Mouse (Mus musculus) forebrain, embryonic 12.5 days (tissue): Measurements from ENCODE around the gene D5Ertd579e. TPM values are rescaled to one million over a fixed set of nuclear protein-coding genes. Genes with fewer than 3 reads are reported as not detected.
"Not testable (repeated sequence)": the region's sequence is repeated elsewhere in the genome, so short reads cannot be mapped to it uniquely, and the experiment has no call there.

Source experiments
- ATAC-seq: fragments of 200-750 bp; cut with Nextera tagmentation; 2 replicates; pipeline ENCODE4 v1.8.0; 2017; ENCODE audit warnings: moderate TSS enrichment; ENCODE audit not compliant: low FRiP score
- H3K27ac ChIP-seq: fragments of 300-500 bp; sonication (generic); 2 replicates; pipeline ENCODE4 v1.5.1; 2016; ENCODE audit warnings: mild to moderate bottlenecking
- H3K27me3 ChIP-seq: fragments of 300-500 bp; sonication (generic); 2 replicates; pipeline ENCODE4 v1.6.1; 2016; ENCODE audit warnings: mild to moderate bottlenecking
- H3K36me3 ChIP-seq: fragments of 300-500 bp; sonication (generic); replicated peaks from 2 replicates; pipeline ENCODE4 v1.6.1; 2016; ENCODE audit warnings: mild to moderate bottlenecking
- H3K4me1 ChIP-seq: fragments of 300-500 bp; sonication (generic); 2 replicates; pipeline ENCODE4 v1.6.1; 2016
- H3K4me2 ChIP-seq: fragments of 300-500 bp; sonication (generic); 2 replicates; pipeline ENCODE4 v1.6.1; 2016; ENCODE audit warnings: mild to moderate bottlenecking, moderate library complexity
- H3K4me3 ChIP-seq: fragments of 300-500 bp; sonication (generic); replicated peaks from 2 replicates; pipeline ENCODE4 v1.5.1; 2016; ENCODE audit warnings: mild to moderate bottlenecking
- H3K9ac ChIP-seq: fragments of 300-500 bp; sonication (generic); 2 replicates; pipeline ENCODE4 v1.6.1; 2016; ENCODE audit warnings: mild to moderate bottlenecking
- H3K9me3 ChIP-seq: fragments of 300-500 bp; sonication (generic); 2 replicates; pipeline ENCODE4 v1.6.1; 2016
- WGBS: fragments of 180-500 bp; shearing (Covaris S2); methylation state at CpG from one replicate; pipeline ENCODE4 v1.1.7; 2016; 5-methylcytosine and 5-hydroxymethylcytosine counted together
- polyA plus RNA-seq: library from polyadenylated mRNA; unstranded; fragments of >200 nt; fragmentation: Nextera tagmentation; extraction: Ambion mirVana; gene quantifications from 2 replicates; pipeline ENCODE4 v1.2.1, GENCODE M21; 2016

D5Ertd579e gene
- polyA plus RNA-seq, 1 experiment from 2014 or later = 46.6 TPM

DNA sequence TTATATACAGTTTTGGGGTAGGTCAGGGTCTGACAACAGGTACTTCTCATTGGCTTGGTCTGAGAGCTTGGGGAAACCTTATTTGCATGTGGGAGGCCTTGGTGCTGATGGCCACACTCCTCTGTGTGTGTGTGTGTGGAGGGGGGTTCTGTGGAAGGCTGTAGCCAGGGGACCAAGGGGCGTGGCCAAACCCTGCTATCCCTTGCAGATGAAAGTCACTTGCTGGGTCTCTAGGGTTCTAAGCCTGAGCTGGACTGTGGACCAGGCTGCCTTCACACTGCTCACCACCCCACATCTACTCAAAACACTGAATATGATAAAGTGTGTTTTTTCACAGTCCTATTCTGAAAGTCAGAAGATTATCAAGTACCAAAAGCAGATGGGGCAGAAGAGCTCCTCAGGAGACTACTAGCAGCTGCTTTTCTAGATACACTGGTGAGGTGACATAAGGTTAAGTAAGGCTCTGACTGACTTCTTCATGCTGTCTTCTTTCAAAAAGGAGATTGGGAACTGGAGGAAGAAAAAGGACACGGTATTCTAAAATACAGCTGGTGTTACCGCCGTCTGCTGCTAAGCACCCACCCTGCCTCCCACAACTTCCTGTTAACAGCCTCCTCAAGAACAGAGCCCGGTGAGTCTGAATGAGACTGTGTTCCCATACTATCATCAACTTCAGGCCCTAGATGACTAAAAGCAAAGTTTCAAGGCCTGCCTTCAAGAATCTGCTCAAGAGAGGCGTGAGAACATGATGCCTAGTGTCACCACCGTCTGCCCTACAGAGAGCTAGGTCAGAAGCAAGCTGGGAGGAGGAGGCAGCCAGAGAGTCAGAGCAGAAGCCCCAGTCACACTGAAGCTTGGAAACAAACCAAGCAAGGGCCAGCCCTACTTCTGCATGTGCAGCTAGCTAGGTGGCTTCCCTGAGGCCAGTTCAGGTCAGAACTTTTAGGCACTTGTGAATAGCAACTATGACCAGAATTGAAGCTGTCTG is 26.5 kb downstream of the D5Ertd579e start:
- no peak overlapping the region for H3K9ac ChIP-seq
- no peaks in the 10 kb centered on the region for H3K4me1 ChIP-seq
- no peak overlapping the region for H3K4me3 ChIP-seq
- H3K4me2 ChIP-seq = no peak overlapping the region
- no peaks in the 10 kb centered on the region for H3K27me3 ChIP-seq
- H3K36me3 ChIP-seq = peaks cover 52% of the 10 kb centered on the region
- ATAC-seq = no peak
- no peak overlapping the region for H3K27ac ChIP-seq
- H3K9me3 ChIP-seq = no peaks in the 10 kb centered on the region
- 89% methylated on average over 7 of the region's 7 CpGs for WGBS

DNA sequence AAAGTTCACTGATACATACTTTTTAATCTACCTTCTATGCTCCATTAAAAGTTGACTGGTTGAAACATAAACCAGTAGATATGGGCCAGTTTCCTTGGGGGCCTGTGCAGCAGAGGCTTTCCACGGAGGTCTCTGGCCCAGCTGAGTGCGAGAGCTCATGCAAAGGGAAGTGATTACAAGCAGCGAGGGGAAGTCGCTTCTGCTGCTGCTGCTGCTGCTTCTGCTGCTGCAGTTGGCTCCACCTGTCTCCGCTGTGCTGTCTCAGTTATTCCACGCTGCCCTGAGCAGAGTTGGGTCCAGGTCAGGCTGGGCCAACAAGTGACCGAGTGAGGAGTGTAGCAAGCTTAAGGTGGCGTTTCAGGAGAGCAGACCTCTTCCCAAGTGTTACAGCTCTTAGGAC is 27.3 kb downstream of the D5Ertd579e start:
- no peak overlapping the region for H3K9ac ChIP-seq
- no peaks in the 10 kb centered on the region for H3K4me1 ChIP-seq
- H3K4me2 ChIP-seq = no peak overlapping the region
- no peak overlapping the region for H3K27ac ChIP-seq
- peaks cover 52% of the 10 kb centered on the region for H3K36me3 ChIP-seq
- no peak overlapping the region for H3K4me3 ChIP-seq
- H3K9me3 ChIP-seq = no peaks in the 10 kb centered on the region
- 93% methylated on average over 8 of the region's 8 CpGs for WGBS
- no peaks in the 10 kb centered on the region for H3K27me3 ChIP-seq
- no peak for ATAC-seq

DNA sequence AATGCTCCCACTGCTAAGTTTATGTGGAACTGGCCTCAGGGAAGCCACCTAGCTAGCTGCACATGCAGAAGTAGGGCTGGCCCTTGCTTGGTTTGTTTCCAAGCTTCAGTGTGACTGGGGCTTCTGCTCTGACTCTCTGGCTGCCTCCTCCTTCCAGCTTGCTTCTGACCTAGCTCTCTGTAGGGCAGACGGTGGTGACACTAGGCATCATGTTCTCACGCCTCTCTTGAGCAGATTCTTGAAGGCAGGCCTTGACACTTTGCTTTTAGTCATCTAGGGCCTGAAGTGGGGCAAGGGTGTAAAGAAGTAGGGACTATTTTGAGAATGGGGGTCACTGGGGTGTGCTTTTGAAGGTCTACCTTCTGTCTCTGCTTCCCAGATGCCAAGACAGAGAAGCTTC is 27.8 kb downstream of the D5Ertd579e start:
- WGBS = 91% methylated on average over 2 of the region's 2 CpGs
- H3K27ac ChIP-seq, ATAC-seq, H3K27me3 ChIP-seq, H3K9me3 ChIP-seq, H3K4me2 ChIP-seq, H3K9ac ChIP-seq, H3K4me3 ChIP-seq, H3K4me1 ChIP-seq: not testable (repeated sequence)
- H3K36me3 ChIP-seq = peaks cover 52% of the 10 kb centered on the region

DNA sequence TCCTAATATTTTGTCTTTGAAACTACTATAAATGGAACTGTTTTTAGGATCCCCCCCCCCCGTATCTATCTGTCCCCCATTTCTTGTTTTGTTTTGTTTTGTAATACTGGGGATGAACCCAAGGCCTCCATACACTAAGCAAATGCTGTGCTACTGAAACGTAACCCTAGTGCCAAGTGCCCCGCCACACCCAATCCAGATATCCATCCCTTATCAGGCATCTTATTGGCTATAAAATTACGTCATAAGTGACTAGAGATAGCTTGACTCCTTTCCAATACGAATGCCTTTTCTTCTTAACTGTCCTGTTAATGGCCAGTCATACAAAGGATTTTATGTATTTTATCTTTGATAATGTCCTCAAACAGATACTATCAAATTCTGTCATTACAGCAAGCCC is 28.7 kb downstream of the D5Ertd579e start:
- ATAC-seq = no peak
- H3K9me3 ChIP-seq = no peaks in the 10 kb centered on the region

DNA sequence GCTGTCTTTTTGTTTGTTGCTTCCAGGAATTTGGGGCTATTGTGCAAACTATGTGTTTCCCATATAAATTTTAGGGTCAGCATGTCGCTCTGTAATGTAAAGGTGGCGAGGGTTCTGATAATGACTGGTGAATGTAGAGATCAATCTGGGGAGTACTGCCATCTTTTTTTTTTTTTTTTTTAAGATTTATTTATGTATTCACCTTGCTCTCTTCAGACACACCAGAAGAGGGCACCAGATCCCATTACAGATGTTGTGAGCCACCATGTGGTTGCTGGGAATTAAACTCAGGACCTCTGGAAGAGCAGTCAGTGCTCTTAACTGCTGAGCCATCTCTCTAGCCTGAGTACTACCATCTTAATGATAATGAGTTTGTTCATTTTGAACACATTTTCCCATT is 29.1 kb downstream of the D5Ertd579e start:
- not testable (repeated sequence) for ATAC-seq, H3K9me3 ChIP-seq, H3K4me2 ChIP-seq, H3K27me3 ChIP-seq, H3K4me1 ChIP-seq, H3K27ac ChIP-seq, H3K9ac ChIP-seq, H3K4me3 ChIP-seq
- H3K36me3 ChIP-seq = peaks cover 44% of the 10 kb centered on the region
- WGBS = 94% methylated on average over 2 of the region's 2 CpGs

More for the DNA sequence above, 28.7 kb downstream of the D5Ertd579e start:
- WGBS = 96% methylated on average over 5 of the region's 5 CpGs
- Histone ChIP-seq H3K4me3 (no peak overlapping the region), H3K4me2 (no peak overlapping the region), H3K27me3 (no peaks in the 10 kb centered on the region), H3K4me1 (no peaks in the 10 kb centered on the region), H3K36me3 (peaks cover 47% of the 10 kb centered on the region), H3K9ac (no peak overlapping the region), H3K27ac (no peak overlapping the region)

DNA sequence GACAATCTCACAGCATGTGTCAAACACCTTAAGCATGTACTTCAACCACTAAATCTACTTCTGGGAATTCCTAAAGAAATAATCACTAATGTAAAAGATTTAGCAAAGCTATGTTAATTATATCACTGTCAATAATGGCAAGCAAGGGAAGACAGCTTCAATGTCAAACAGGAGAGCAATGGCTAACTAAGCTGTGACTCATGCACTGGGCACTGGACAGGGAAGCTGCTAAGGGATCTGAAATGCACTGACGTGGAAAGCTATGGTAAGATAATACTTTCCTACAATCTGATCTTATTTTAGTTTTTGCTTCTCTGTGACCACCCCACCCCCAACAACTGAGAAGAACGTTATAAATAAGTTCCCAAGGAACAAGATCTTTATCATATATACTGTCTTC is 32.5 kb downstream of the D5Ertd579e start:
- no peak for ATAC-seq
- Histone ChIP-seq H3K4me2 (no peak overlapping the region), H3K4me3 (no peak overlapping the region), H3K4me1 (no peaks in the 10 kb centered on the region), H3K27me3 (no peaks in the 10 kb centered on the region), H3K27ac (no peak overlapping the region), H3K9me3 (no peaks in the 10 kb centered on the region), H3K9ac (no peak overlapping the region), H3K36me3 (peaks cover 16% of the 10 kb centered on the region)
- WGBS = 90% methylated on average over 2 of the region's 2 CpGs

DNA sequence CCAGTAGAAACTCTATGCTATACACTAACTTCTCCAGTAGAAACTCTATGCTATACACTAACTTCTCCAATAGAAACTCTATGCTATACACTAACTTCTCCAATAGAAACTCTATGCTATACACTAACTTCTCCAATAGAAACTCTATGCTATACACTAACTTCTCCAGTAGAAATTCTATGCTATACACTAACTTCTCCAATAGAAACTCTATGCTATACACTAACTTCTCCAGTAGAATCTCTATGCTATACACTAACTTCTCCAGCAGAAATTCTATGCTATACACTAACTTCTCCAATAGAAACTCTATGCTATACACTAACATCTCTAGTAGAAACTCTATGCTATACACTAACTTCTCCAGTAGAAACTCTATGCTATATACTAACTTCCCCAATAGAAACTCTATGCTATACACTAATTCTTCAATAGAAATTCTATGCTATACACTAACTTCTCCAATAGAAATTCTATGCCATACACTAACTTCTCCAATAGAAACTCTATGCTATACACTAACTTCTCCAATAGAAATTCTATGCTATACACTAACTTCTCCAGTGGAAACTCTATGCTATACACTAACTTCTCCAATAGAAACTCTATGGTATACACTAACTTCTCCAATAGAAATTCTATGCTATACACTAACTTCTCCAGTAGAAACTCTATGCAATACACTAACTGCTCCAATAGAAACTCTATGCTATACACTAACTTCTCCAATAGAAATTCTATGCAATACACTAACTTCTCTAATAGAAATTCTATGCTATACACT is 34.7 kb downstream of the D5Ertd579e start:
- H3K4me2 ChIP-seq, H3K36me3 ChIP-seq, ATAC-seq, H3K4me1 ChIP-seq, H3K9ac ChIP-seq, H3K4me3 ChIP-seq, H3K9me3 ChIP-seq, H3K27ac ChIP-seq, H3K27me3 ChIP-seq: not testable (repeated sequence)

DNA sequence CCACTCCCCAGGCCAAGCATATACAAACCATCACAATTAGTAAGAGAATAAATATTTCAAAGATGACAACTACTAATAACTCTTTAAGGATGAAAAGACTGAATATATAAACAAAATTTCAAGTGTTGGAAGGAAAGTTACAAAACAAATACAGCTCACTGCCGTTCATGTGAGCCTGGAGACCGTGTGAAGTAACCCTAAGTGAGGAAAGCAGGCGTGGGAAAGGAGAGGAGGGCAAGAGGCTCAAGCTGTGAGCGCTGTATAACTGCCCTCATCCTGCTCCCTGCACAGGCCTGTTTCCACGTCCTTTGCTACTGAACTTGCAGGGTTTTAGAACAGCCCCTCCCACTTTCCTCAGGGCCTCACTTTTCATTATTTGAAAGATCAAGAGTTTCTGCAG is 70.2 kb downstream of the D5Ertd579e start:
- ATAC-seq = no peak
- 0 out of 2 replicates have a peak, but pooled peaks cover 3% of the 10 kb centered on the region for H3K4me1 ChIP-seq
- peaks cover 24% of the 10 kb centered on the region for H3K36me3 ChIP-seq
- no peaks in the 10 kb centered on the region for H3K9me3 ChIP-seq
- 79% methylated on average over 5 of the region's 5 CpGs for WGBS
- no peak overlapping the region for H3K4me3 ChIP-seq
- no peak overlapping the region for H3K4me2 ChIP-seq
- no peak overlapping the region for H3K27ac ChIP-seq
- no peak overlapping the region for H3K9ac ChIP-seq
- no peaks in the 10 kb centered on the region for H3K27me3 ChIP-seq

DNA sequence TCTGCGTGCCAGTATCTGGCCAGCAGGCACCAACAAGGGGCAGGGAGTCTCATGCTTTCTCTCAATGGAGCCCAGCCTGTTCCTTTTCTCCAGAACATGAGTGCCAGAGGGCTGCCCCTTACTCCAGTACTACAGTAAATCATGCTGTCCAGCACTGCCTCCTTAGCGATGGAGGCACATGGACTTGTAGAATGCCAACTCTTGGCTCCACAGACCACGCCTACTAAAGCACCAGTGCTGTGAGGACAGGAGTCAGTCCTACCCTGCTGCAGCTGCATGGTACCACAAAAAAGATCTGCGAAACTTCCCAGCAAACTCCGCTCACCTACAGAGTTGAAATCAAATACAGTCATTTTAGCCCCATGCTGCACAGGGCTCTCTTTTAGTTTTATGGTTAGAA is 72.2 kb downstream of the D5Ertd579e start:
- Histone ChIP-seq H3K4me1 (0 out of 2 replicates have a peak, but pooled peaks cover 3% of the 10 kb centered on the region), H3K27ac (no peak overlapping the region), H3K9me3 (no peaks in the 10 kb centered on the region), H3K27me3 (no peaks in the 10 kb centered on the region), H3K36me3 (peaks cover 18% of the 10 kb centered on the region), H3K4me2 (no peak overlapping the region), H3K4me3 (no peak overlapping the region), H3K9ac (no peak overlapping the region)
- WGBS = 94% methylated on average over 5 of the region's 5 CpGs
- no peak for ATAC-seq

DNA sequence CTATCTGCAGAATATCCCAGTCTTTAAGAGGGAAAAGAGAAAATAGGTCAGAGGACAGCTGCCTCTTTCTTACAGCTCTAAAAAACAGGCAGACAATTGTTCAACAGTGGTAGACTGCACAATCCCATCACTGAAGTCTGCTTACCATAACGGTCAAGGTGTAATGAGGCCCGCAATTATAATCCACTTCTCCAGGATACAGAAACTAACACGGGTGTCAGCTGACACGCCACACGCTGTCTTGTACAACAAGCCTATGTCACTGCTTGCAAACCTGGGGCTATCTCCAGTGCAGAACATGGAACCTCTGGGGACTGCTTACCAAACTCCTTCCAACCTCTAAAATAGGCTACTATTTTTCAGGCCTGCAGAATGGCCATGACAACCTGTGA is 74.8 kb downstream of the D5Ertd579e start:
- no peak overlapping the region for H3K9ac ChIP-seq
- no peak overlapping the region for H3K27ac ChIP-seq
- WGBS = 90% methylated on average over 5 of the region's 5 CpGs
- no peaks in the 10 kb centered on the region for H3K27me3 ChIP-seq
- H3K4me1 ChIP-seq = 0 out of 2 replicates have a peak, but pooled peaks cover 3% of the 10 kb centered on the region
- H3K36me3 ChIP-seq = peaks cover 30% of the 10 kb centered on the region
- H3K9me3 ChIP-seq = no peaks in the 10 kb centered on the region
- ATAC-seq = no peak
- H3K4me3 ChIP-seq = no peak overlapping the region
- H3K4me2 ChIP-seq = no peak overlapping the region

DNA sequence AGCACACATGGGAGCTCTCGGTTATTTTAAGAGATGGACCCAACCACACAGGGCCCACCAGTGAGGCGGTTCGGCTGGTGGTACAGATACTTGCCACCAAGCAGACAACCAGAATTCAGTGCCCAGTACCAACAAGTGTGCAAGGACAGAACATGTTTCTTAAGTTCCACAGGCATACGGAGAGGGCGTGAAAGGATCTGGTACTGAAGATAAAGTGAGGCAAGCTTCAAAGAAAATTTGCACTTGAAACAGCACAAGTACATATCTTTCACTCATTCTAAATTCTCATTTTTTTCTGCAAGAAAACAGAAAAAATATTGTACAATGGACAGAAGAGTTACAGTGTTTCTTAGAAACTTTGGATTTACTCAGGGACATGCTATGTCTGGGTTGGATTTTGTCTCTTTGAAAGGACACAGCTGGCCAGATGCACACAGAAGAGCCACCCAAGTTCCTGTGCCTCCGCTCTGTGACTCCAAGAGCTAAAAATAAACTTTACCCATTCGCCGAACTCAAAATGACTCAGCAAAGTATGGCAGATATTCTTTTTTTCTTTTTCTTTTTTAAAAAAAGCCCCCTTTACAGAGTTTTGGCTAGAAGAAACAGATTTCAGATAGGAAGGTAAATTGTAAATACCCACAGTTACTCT is 75.3 kb downstream of the D5Ertd579e start:
- no peak overlapping the region for H3K9ac ChIP-seq
- H3K4me1 ChIP-seq = 0 out of 2 replicates have a peak, but pooled peaks cover 3% of the 10 kb centered on the region
- H3K4me2 ChIP-seq = no peak overlapping the region
- no peak for ATAC-seq
- no peak overlapping the region for H3K4me3 ChIP-seq
- 0 out of 2 replicates have a peak overlapping the region, but pooled peaks have one; percentile 36 for H3K27ac ChIP-seq
- 83% methylated on average over 8 of the region's 8 CpGs for WGBS
- peaks cover 35% of the 10 kb centered on the region for H3K36me3 ChIP-seq
- no peaks in the 10 kb centered on the region for H3K9me3 ChIP-seq
- H3K27me3 ChIP-seq = no peaks in the 10 kb centered on the region

DNA sequence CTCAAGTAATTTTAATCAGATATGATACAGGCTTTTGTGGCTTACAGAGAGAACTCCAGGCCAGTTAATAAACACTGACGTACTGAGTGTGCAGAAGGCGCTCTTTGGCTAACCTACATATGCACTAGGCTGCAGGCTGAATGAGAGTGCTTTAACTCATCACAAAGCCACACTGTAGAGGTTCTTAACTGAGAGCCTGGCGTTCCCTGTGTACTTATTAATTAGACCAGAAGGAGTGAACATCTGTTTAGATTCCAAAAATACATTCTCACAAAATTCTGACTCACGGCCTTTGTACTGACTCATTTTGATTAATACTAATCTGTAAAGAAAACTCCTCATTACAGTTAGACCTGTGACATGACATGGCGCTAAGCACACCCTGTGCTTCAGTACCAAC is 76.9 kb downstream of the D5Ertd579e start:
- H3K27me3 ChIP-seq = no peaks in the 10 kb centered on the region
- H3K4me2 ChIP-seq = no peak overlapping the region
- peaks cover 51% of the 10 kb centered on the region for H3K36me3 ChIP-seq
- no peak overlapping the region for H3K27ac ChIP-seq
- 82% methylated on average over 5 of the region's 5 CpGs for WGBS
- H3K9me3 ChIP-seq = no peaks in the 10 kb centered on the region
- no peak overlapping the region for H3K4me3 ChIP-seq
- ATAC-seq = no peak
- no peak overlapping the region for H3K9ac ChIP-seq
- 0 out of 2 replicates have a peak, but pooled peaks cover 3% of the 10 kb centered on the region for H3K4me1 ChIP-seq
